Mouse (Mus musculus): Measurements from ENCODE around the gene Scimp. TPM values are rescaled to one million over a fixed set of nuclear protein-coding genes. Genes with fewer than 3 reads are reported as not detected.

Scimp gene
- total and polyA plus RNA-seq, 2 experiments, result 1.9 to 2.0 TPM

GRCm38 (mm10) chr11:70803711-70804200 lies 8.6 kb downstream of the Scimp start:
- Histone ChIP-seq H3K4me1 (ENCODE audit: control insufficient read depth, insufficient read depth, low read length) (no peaks in the 10 kb centered on the region), H3K4me3 (ENCODE audit: insufficient read depth, low read depth, low read length) (no peak overlapping the region), H3K27ac (replicated peaks; ENCODE audit: insufficient read depth, low read depth, low read length) (peak overlapping the region; percentile 53; the same call in 1 of the 2 replicates), H3K27me3 (ENCODE audit: control insufficient read depth, insufficient read depth, low read length) (no peaks in the 10 kb centered on the region), H3K9ac (ENCODE audit: low read depth, low read length) (no peak overlapping the region), H3K36me3 (ENCODE audit: control insufficient read depth, insufficient read depth, low read length) (no peaks in the 10 kb centered on the region), H3K79me2 (ENCODE audit: control insufficient read depth, insufficient read depth, low read length) (no peaks in the 10 kb centered on the region)
- WGBS, result 77% methylated on average over 6 of the region's 6 CpGs
- no peak for DNase-seq (ENCODE audit: extremely low read depth, low read depth, low spot score)
- TF ChIP-seq CTCF (IDR thresholded peaks at IDR 0.05; ENCODE audit: low read depth, low read length) (no peak), POLR2A (IDR thresholded peaks at IDR 0.05; ENCODE audit: extremely low read depth, insufficient read depth, low read length) (no peak)

DNA sequence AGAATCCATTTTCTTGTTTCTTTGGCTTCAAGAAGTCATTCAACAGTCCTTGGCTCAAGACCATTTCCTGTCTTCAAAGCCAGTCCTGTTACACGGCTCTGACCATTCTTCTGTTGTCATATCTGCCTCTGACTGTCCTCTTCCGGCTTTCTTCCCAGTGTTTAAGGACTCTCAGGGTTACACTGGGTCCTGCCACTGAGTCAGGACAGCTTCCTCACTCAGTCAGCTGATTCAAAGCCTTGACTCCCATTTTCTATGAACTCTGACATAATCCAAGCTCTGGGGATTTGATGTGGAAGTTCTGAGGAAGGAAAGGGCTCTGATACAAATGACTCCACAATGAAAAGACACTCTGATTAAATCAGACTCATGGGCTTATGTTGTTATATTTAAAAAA lies 9.5 kb downstream of the Scimp start:
- Histone ChIP-seq H3K27me3 (ENCODE audit: control insufficient read depth, insufficient read depth, low read length) (no peaks in the 10 kb centered on the region), H3K9ac (ENCODE audit: low read depth, low read length) (no peak overlapping the region), H3K4me1 (ENCODE audit: control insufficient read depth, insufficient read depth, low read length) (no peaks in the 10 kb centered on the region), H3K4me3 (ENCODE audit: insufficient read depth, low read depth, low read length) (no peak overlapping the region), H3K79me2 (ENCODE audit: control insufficient read depth, insufficient read depth, low read length) (no peaks in the 10 kb centered on the region), H3K36me3 (ENCODE audit: control insufficient read depth, insufficient read depth, low read length) (no peaks in the 10 kb centered on the region), H3K27ac (replicated peaks; ENCODE audit: insufficient read depth, low read depth, low read length) (no peak overlapping the region)
- 54% methylated on average over 2 of the region's 2 CpGs for WGBS
- TF ChIP-seq POLR2A (IDR thresholded peaks at IDR 0.05; ENCODE audit: extremely low read depth, insufficient read depth, low read length), result no peak
- TF ChIP-seq CTCF (IDR thresholded peaks at IDR 0.05; ENCODE audit: low read depth, low read length), result no peak
- DNase-seq (ENCODE audit: extremely low read depth, low read depth, low spot score), result no peak

GRCm38 (mm10) chr11:70802208-70802864 lies 10.1 kb downstream of the Scimp start:
- H3K27ac ChIP-seq (replicated peaks; ENCODE audit: insufficient read depth, low read depth, low read length), result no peak overlapping the region
- TF ChIP-seq CTCF (IDR thresholded peaks at IDR 0.05; ENCODE audit: low read depth, low read length) (no peak), POLR2A (IDR thresholded peaks at IDR 0.05; ENCODE audit: extremely low read depth, insufficient read depth, low read length) (no peak)
- H3K9ac ChIP-seq (ENCODE audit: low read depth, low read length), result no peak overlapping the region
- H3K27me3 ChIP-seq (ENCODE audit: control insufficient read depth, insufficient read depth, low read length), result no peaks in the 10 kb centered on the region
- no peak for DNase-seq (ENCODE audit: extremely low read depth, low read depth, low spot score)
- no peak overlapping the region for H3K4me3 ChIP-seq (ENCODE audit: insufficient read depth, low read depth, low read length)
- H3K4me1 ChIP-seq (ENCODE audit: control insufficient read depth, insufficient read depth, low read length), result no peaks in the 10 kb centered on the region
- no peaks in the 10 kb centered on the region for H3K36me3 ChIP-seq (ENCODE audit: control insufficient read depth, insufficient read depth, low read length)
- WGBS, result 97% methylated on average over 2 of the region's 2 CpGs
- no peaks in the 10 kb centered on the region for H3K79me2 ChIP-seq (ENCODE audit: control insufficient read depth, insufficient read depth, low read length)

GRCm38 (mm10) chr11:70792409-70792808 lies 20.0 kb downstream of the Scimp start:
- Histone ChIP-seq H3K27me3 (ENCODE audit: control insufficient read depth, insufficient read depth, low read length) (no peaks in the 10 kb centered on the region), H3K4me3 (ENCODE audit: insufficient read depth, low read depth, low read length) (no peak overlapping the region), H3K36me3 (ENCODE audit: control insufficient read depth, insufficient read depth, low read length) (no peaks in the 10 kb centered on the region), H3K79me2 (ENCODE audit: control insufficient read depth, insufficient read depth, low read length) (no peaks in the 10 kb centered on the region), H3K27ac (replicated peaks; ENCODE audit: insufficient read depth, low read depth, low read length) (no peak overlapping the region), H3K4me1 (ENCODE audit: control insufficient read depth, insufficient read depth, low read length) (no peaks in the 10 kb centered on the region), H3K9ac (ENCODE audit: low read depth, low read length) (no peak overlapping the region)
- 94% methylated on average over 1 of the region's 1 CpGs for WGBS
- TF ChIP-seq CTCF (IDR thresholded peaks at IDR 0.05; ENCODE audit: low read depth, low read length), result no peak
- no peak for TF ChIP-seq POLR2A (IDR thresholded peaks at IDR 0.05; ENCODE audit: extremely low read depth, insufficient read depth, low read length)
- DNase-seq (ENCODE audit: extremely low read depth, low read depth, low spot score), result no peak

DNA sequence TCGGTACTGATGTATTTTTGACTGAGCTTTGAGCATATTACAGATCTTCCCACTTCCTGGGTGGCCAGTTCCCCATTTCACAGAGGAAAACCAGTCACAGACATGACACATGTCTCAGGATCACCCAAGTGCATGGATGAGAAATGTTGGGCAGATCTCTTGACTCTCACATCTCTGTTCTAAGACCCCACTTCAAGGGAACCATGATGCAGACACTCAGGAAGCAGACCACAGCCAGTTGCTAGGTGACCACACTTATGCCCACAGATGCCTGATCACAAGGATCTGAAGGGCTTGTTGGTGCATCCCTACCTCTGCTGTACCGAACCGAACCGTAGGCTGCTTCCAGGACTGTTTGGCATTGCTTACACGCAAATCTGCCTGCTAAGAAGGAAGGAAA lies 20.7 kb downstream of the Scimp start:
- no peak overlapping the region for H3K4me3 ChIP-seq (ENCODE audit: insufficient read depth, low read depth, low read length)
- TF ChIP-seq POLR2A (IDR thresholded peaks at IDR 0.05; ENCODE audit: extremely low read depth, insufficient read depth, low read length), result no peak
- TF ChIP-seq CTCF (IDR thresholded peaks at IDR 0.05; ENCODE audit: low read depth, low read length), result no peak
- no peaks in the 10 kb centered on the region for H3K27me3 ChIP-seq (ENCODE audit: control insufficient read depth, insufficient read depth, low read length)
- no peaks in the 10 kb centered on the region for H3K36me3 ChIP-seq (ENCODE audit: control insufficient read depth, insufficient read depth, low read length)
- no peak overlapping the region for H3K9ac ChIP-seq (ENCODE audit: low read depth, low read length)
- H3K4me1 ChIP-seq (ENCODE audit: control insufficient read depth, insufficient read depth, low read length), result no peaks in the 10 kb centered on the region
- 78% methylated on average over 5 of the region's 5 CpGs for WGBS
- no peaks in the 10 kb centered on the region for H3K79me2 ChIP-seq (ENCODE audit: control insufficient read depth, insufficient read depth, low read length)
- no peak for DNase-seq (ENCODE audit: extremely low read depth, low read depth, low spot score)
- H3K27ac ChIP-seq (replicated peaks; ENCODE audit: insufficient read depth, low read depth, low read length), result no peak overlapping the region

GRCm38 (mm10) chr11:70790874-70791551 lies 21.4 kb downstream of the Scimp start:
- WGBS, result 67% methylated on average over 7 of the region's 7 CpGs
- TF ChIP-seq CTCF (IDR thresholded peaks at IDR 0.05; ENCODE audit: low read depth, low read length), result no peak
- TF ChIP-seq POLR2A (IDR thresholded peaks at IDR 0.05; ENCODE audit: extremely low read depth, insufficient read depth, low read length), result no peak

More at GRCm38 (mm10) chr11:70790874-70791551, 21.4 kb downstream of the Scimp start:
- Histone ChIP-seq H3K27me3 (ENCODE audit: control insufficient read depth, insufficient read depth, low read length) (no peaks in the 10 kb centered on the region), H3K36me3 (ENCODE audit: control insufficient read depth, insufficient read depth, low read length) (no peaks in the 10 kb centered on the region), H3K79me2 (ENCODE audit: control insufficient read depth, insufficient read depth, low read length) (no peaks in the 10 kb centered on the region), H3K4me1 (ENCODE audit: control insufficient read depth, insufficient read depth, low read length) (no peaks in the 10 kb centered on the region), H3K4me3 (ENCODE audit: insufficient read depth, low read depth, low read length) (no peak overlapping the region), H3K27ac (replicated peaks; ENCODE audit: insufficient read depth, low read depth, low read length) (no peak overlapping the region), H3K9ac (ENCODE audit: low read depth, low read length) (no peak overlapping the region)
- no peak for DNase-seq (ENCODE audit: extremely low read depth, low read depth, low spot score)

Measured in liver, adult 2 months (tissue).